In the genomic region with DNA sequence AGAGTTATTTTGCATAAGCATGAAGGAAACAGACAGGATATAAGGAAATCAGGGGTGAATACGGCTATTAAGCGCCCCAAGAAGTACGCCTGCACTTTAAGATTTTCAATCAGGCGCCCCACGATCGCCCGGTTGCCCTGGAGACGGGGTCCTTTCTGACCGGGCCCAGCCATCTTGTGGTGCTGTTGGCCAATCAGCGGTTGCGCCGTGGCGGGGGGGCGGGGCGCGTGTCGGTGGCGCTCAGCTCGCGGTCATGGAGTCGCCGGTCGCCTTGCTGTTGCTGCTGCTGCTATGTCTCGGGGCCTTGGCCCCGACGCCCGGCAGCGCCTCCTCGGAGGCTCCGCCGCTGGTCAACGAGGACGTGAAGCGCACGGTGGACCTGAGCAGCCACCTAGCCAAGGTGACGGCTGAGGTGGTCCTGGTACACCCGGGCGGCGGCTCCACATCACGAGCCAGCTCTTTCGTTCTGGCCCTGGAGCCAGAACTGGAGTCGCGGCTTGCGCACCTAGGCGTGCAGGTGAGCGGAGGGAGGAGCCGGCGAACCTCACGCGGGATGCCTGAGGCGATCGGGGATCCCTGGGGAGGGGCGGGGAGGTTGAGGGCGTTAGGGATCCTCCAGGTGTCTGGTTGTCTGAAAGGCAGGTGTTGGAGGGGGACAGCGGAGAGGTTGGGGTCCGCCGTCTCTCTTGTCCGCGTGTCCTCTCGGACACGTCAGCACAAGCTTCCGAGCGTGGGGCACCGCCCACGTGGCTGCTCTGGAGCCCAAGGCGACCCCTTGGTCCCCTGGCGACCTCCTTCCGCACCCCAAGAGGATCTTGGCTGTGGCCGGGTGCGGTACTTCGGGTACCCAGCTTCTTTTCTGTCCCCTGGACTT, we compare ENCODE assay signal across 8 mouse cellular contexts. TPM values are rescaled to one million over a fixed set of nuclear protein-coding genes. Genes with fewer than 3 reads are reported as not detected.
DNase-seq lines count a peak whose midpoint lies in the region; ATAC-seq and TF ChIP-seq lines count a peak whose summit lies in the region.

A gene (plus strand): TSS at position 205 of the 874 bp plus-strand sequence.

- H3K36me3 ChIP-seq in ES-E14 (ENCODE audit: control insufficient read depth, insufficient read depth, low read length, poor library complexity, severe bottlenecking) = peaks cover 2% of the 10 kb centered on the region
- no peaks in the 10 kb centered on the region for H3K36me3 ChIP-seq in forebrain, embryonic 16.5 days (ENCODE audit: control insufficient read depth, insufficient read depth)
- H3K36me3 ChIP-seq in lung, embryonic 14.5 days (ENCODE audit: insufficient read depth) = peaks cover 19% of the 10 kb centered on the region
- H3K36me3 ChIP-seq in thymus, adult 2 months (ENCODE audit: control insufficient read depth, insufficient read depth, low read length) = no peaks in the 10 kb centered on the region

- ATAC-seq in forebrain, embryonic 16.5 days = peak; percentile 99
- peak; percentile 98 for ATAC-seq in lung, embryonic 14.5 days (ENCODE audit: insufficient read depth)

- WGBS in forebrain, embryonic 16.5 days = under 1% methylated on average over 71 of the region's 71 CpGs
- under 1% methylated on average over 71 of the region's 71 CpGs for WGBS in lung, embryonic 14.5 days
- under 1% methylated on average over 71 of the region's 71 CpGs for WGBS in olfactory bulb, adult 2 months
- under 1% methylated on average over 71 of the region's 71 CpGs for WGBS in thymus, adult 2 months

- in situ Hi-C loops in ES-E14 (cut with MboI; ENCODE audit: low sequenced_read_pairs in 2 of 2, unreplicated experiment in 2 of 2) = no loop called here

- no peaks in the 10 kb centered on the region for H3K9me3 ChIP-seq in ES-E14 (ENCODE audit: control insufficient read depth, insufficient read depth, low read depth, low read length)
- no peaks in the 10 kb centered on the region for H3K9me3 ChIP-seq in forebrain, embryonic 16.5 days (ENCODE audit: control insufficient read depth, low read length)
- no peaks in the 10 kb centered on the region for H3K9me3 ChIP-seq in lung, embryonic 14.5 days (ENCODE audit: low read depth, low read length)

- peak within 1 kb of the TSS; percentile 92 for H3K4me2 ChIP-seq in forebrain, embryonic 16.5 days (ENCODE audit: low read length)
- H3K4me2 ChIP-seq in lung, embryonic 14.5 days = peak within 1 kb of the TSS; percentile 81

- intact Hi-C loops in heart, postnatal 36 days (cut with DNase I) = no loop called here

- no peaks in the 10 kb centered on the region for H3K27me3 ChIP-seq in forebrain, embryonic 16.5 days (replicated peaks; ENCODE audit: control insufficient read depth, insufficient read depth, low read length)
- no peaks in the 10 kb centered on the region for H3K27me3 ChIP-seq in lung, embryonic 14.5 days (ENCODE audit: insufficient read depth, low read length)
- H3K27me3 ChIP-seq in thymus, adult 2 months (ENCODE audit: control insufficient read depth, insufficient read depth, low read length) = no peaks in the 10 kb centered on the region

- peak within 1 kb of the TSS; percentile 70 for H3K27ac ChIP-seq in ES-E14 (ENCODE audit: insufficient read depth, low read depth, low read length, poor library complexity, severe bottlenecking)
- peak within 1 kb of the TSS; percentile 61 for H3K27ac ChIP-seq in forebrain, embryonic 16.5 days (ENCODE audit: low read length)
- peak within 1 kb of the TSS; percentile 92 for H3K27ac ChIP-seq in layer of hippocampus, adult 2 months
- H3K27ac ChIP-seq in lung, embryonic 14.5 days (ENCODE audit: low read depth) = peak within 1 kb of the TSS; percentile 76
- no peak within 1 kb of the TSS; the same call in 1 of the 2 replicates for H3K27ac ChIP-seq in olfactory bulb, adult 2 months (ENCODE audit: insufficient read depth, low read depth, low read length)
- H3K27ac ChIP-seq in thymus, adult 2 months (ENCODE audit: control insufficient read depth, insufficient read depth, low read length) = no peak within 1 kb of the TSS

- peak within 1 kb of the TSS; percentile 98 for H3K9ac ChIP-seq in ES-E14 (ENCODE audit: insufficient read depth, low read depth, low read length, poor library complexity, severe bottlenecking)
- peak within 1 kb of the TSS; percentile 86 for H3K9ac ChIP-seq in forebrain, embryonic 16.5 days (replicated peaks; ENCODE audit: low read depth, low read length)
- peak within 1 kb of the TSS; percentile 90 for H3K9ac ChIP-seq in lung, embryonic 14.5 days

- TF ChIP-seq CTCF in layer of hippocampus, adult 2 months (conservative IDR thresholded peaks at IDR 0.05) = no peak
- TF ChIP-seq CTCF in lung, embryonic 14.5 days (IDR thresholded peaks at IDR 0.05; ENCODE audit: low read depth) = no peak
- TF ChIP-seq CTCF in olfactory bulb, adult 2 months (IDR thresholded peaks at IDR 0.05; ENCODE audit: insufficient read depth, low read depth, low read length) = no peak
- 0 out of 2 replicates have a peak, but pooled peaks have one; percentile 36 for TF ChIP-seq CTCF in thymus, adult 2 months (IDR thresholded peaks at IDR 0.05; ENCODE audit: borderline replicate concordance, control insufficient read depth, extremely low read depth, insufficient read depth, low read length, poor library complexity)

- peak within 1 kb of the TSS; percentile 92 to 97 for H3K4me3 ChIP-seq in ES-E14 (ENCODE audit: insufficient read depth in 1 of 2, low read depth in 1 of 2, low read length in 2 of 2, poor library complexity in 1 of 2, severe bottlenecking in 1 of 2)
- H3K4me3 ChIP-seq in forebrain, embryonic 16.5 days (replicated peaks; ENCODE audit: low read length) = peak within 1 kb of the TSS; percentile 74
- H3K4me3 ChIP-seq in layer of hippocampus, adult 2 months = peak within 1 kb of the TSS; percentile 100
- H3K4me3 ChIP-seq in lung, embryonic 14.5 days (ENCODE audit: low read depth, low read length) = peak within 1 kb of the TSS; percentile 97
- peak within 1 kb of the TSS; percentile 97 for H3K4me3 ChIP-seq in olfactory bulb, adult 2 months (ENCODE audit: insufficient read depth, low read depth, low read length)
- H3K4me3 ChIP-seq in thymus, adult 2 months (ENCODE audit: control insufficient read depth, insufficient read depth, low read length) = peak within 1 kb of the TSS; percentile 63

- peak; percentile 89 for DNase-seq in ES-E14 (ENCODE audit: low read depth, low spot score)
- peak; percentile 93 for DNase-seq in cerebellum, adult 11-12 months
- DNase-seq in heart, postnatal 36 days = peak; percentile 98 to 99
- peak; percentile 96 to 98 for DNase-seq in layer of hippocampus, adult 2 months (ENCODE audit: low spot score in 2 of 2)
- peak; percentile 96 for DNase-seq in lung, embryonic 14.5 days
- DNase-seq in thymus, adult 2 months = peak; percentile 99

- peaks cover 0 to 3% of the 10 kb centered on the region in 2 experiments; a peak in 1 of 4 replicates for H3K4me1 ChIP-seq in ES-E14 (ENCODE audit: control insufficient read depth in 2 of 2, insufficient read depth in 2 of 2, low read length in 2 of 2, poor library complexity in 1 of 2)
- peaks cover 25% of the 10 kb centered on the region for H3K4me1 ChIP-seq in forebrain, embryonic 16.5 days (replicated peaks; ENCODE audit: control insufficient read depth, insufficient read depth, low read length)
- peaks cover 8% of the 10 kb centered on the region for H3K4me1 ChIP-seq in lung, embryonic 14.5 days (ENCODE audit: insufficient read depth)
- no peaks in the 10 kb centered on the region for H3K4me1 ChIP-seq in olfactory bulb, adult 2 months (ENCODE audit: control insufficient read depth, insufficient read depth, low read length)
- H3K4me1 ChIP-seq in thymus, adult 2 months (replicated peaks; ENCODE audit: control insufficient read depth, insufficient read depth, low read length) = no peaks in the 10 kb centered on the region

- TF ChIP-seq POLR2A in olfactory bulb, adult 2 months (IDR thresholded peaks at IDR 0.05; ENCODE audit: insufficient read depth, low read depth, low read length) = peak; percentile 80
- peak; percentile 53; the same call in 1 of the 2 replicates for TF ChIP-seq POLR2A in thymus, adult 2 months (IDR thresholded peaks at IDR 0.05; ENCODE audit: control insufficient read depth, extremely low read depth, insufficient read depth, low read length, poor library complexity)

TF ChIP-seq in ES-E14, 5 proteins besides CTCF, POLR2A, EP300 and RAD21:
- TF ChIP-seq MAFK (IDR thresholded peaks at IDR 0.05; ENCODE audit: insufficient read depth, low read depth, low read length) (no peak), HCFC1 (IDR thresholded peaks at IDR 0.05; ENCODE audit: borderline replicate concordance, insufficient read depth, low read length) (peak; percentile 66), CHD2 (IDR thresholded peaks at IDR 0.05; ENCODE audit: low read depth, low read length) (no peak), ZC3H11A (IDR thresholded peaks at IDR 0.05; ENCODE audit: borderline replicate concordance, low read depth, low read length) (no peak), ZNF384 (IDR thresholded peaks at IDR 0.05; ENCODE audit: low read depth, low read length) (no peak)

RNA-seq across cellular contexts. Expression of the gene that starts here (rescaled TPM):
- 376 and 602 TPM in 2 replicates for total RNA-seq in ES-E14 (2012; rRNA removed)
- 273 and 275 TPM in 2 replicates for polyA plus RNA-seq in forebrain, embryonic 16.5 days (2015; fragmentation: Nextera tagmentation; extraction: Ambion mirVana)
- 100 to 1,000 TPM in 1 of 2 experiments, 10 to 100 TPM in 1; 95.1 to 102 TPM for total RNA-seq in heart, postnatal 36 days (2021)
- 100 to 1,000 TPM; 163 to 174 TPM for total RNA-seq in layer of hippocampus, adult 2 months (2021)
- polyA plus RNA-seq in lung, embryonic 14.5 days (2014; fragmentation: Nextera tagmentation; extraction: Ambion mirVana) = 437 and 440 TPM in 2 replicates
- not detected in 2 replicates for polyA plus RNA-seq in olfactory bulb, adult 2 months (2012; ENCODE audit: insufficient read depth, insufficient read length, low replicate concordance, missing spikeins)
- polyA plus RNA-seq in thymus, adult 2 months (2012; rRNA removed) = 133 and 158 TPM in 2 replicates

Comparison
In these comparisons a context has a peak if more than half of its experiments do, and no peak if none do; other contexts are left out.
1. H3K27ac ChIP-seq: peak in ES-E14 (single experiment), forebrain, embryonic 16.5 days (single experiment), layer of hippocampus, adult 2 months (single experiment) and lung, embryonic 14.5 days (single experiment); none in olfactory bulb, adult 2 months (single experiment) and thymus, adult 2 months (single experiment).
2. Peak in every context shown above with its lines, with median percentiles within 50 percentile points of each other: DNase-seq, H3K4me3 ChIP-seq and H3K9ac ChIP-seq.